In the genomic region with DNA sequence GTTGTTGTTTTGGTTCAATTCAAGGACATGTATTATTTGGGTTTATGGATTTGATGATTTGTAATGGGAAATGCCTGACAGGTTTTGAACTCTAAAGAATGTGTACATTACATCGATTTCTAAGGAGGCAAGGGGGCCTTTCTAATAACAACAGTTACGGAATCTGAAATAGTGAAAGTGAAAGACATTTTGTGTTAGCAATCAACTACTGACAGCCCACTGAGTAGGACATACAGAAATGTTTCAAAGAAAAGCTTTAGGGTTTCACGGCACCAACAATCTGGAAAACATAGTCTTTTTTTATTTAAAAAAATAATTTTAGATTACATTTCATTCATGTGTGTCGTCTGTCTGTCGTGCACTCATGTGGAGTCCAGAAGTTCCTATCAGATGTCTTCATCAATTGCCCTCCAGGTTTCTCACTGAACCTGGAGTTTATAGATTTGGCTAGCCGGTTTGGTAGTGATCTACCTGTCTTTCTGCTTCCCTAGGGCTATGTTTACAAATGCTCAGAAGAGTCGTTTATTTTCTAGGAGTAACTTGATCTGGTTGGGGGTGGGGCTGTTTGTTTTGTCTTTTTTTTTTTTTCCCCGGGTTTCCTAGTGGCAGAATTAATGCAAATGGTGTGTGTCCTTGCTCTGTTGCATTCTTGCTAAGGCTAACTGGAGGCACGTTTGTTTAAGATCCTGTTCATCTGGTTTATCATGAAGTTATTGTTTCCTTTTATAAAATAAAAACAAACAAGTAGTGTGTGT, we compare ENCODE assay signal across 8 mouse cellular contexts. TPM values are rescaled to one million over a fixed set of nuclear protein-coding genes. Genes with fewer than 3 reads are reported as not detected.
DNase-seq lines count a peak whose midpoint lies in the region; ATAC-seq and TF ChIP-seq lines count a peak whose summit lies in the region.

No protein-coding gene starts in this region.

- H3K4me1 ChIP-seq in kidney, adult 2 months (ENCODE audit: control insufficient read depth, insufficient read depth, low read length): peaks cover 7% of the 10 kb centered on the region; the same call in 1 of the 2 replicates
- H3K4me1 ChIP-seq in cortical plate, adult 2 months (ENCODE audit: control insufficient read depth, insufficient read depth, low read length): no peaks in the 10 kb centered on the region
- H3K4me1 ChIP-seq in hindbrain, embryonic 16.5 days (ENCODE audit: control insufficient read depth, insufficient read depth, low read depth, low read length): peaks cover 5% of the 10 kb centered on the region

- TF ChIP-seq CTCF in kidney, adult 2 months (conservative IDR thresholded peaks at IDR 0.05; ENCODE audit: insufficient read depth, insufficient read length, low read depth, low read length): no peak
- no peak for TF ChIP-seq CTCF in cortical plate, adult 2 months (IDR thresholded peaks at IDR 0.05; ENCODE audit: extremely low read depth, insufficient read depth, low read length)

- H3K36me3 ChIP-seq in kidney, adult 2 months (ENCODE audit: control insufficient read depth, insufficient read depth, low read length): no peaks in the 10 kb centered on the region
- no peaks in the 10 kb centered on the region for H3K36me3 ChIP-seq in hindbrain, embryonic 16.5 days (ENCODE audit: control insufficient read depth, insufficient read depth, low read length)

- H3K4me2 ChIP-seq in hindbrain, embryonic 16.5 days (ENCODE audit: low read length): peak overlapping the region; percentile 87; the same call in 1 of the 2 replicates

- H3K9me3 ChIP-seq in hindbrain, embryonic 16.5 days (ENCODE audit: control insufficient read depth, low read length): no peaks in the 10 kb centered on the region; the same call in 1 of the 2 replicates

- peak overlapping the region; percentile 49; the same call in 1 of the 2 replicates for H3K27ac ChIP-seq in kidney, adult 2 months (ENCODE audit: insufficient read depth, low read depth, low read length)
- no peak overlapping the region for H3K27ac ChIP-seq in cortical plate, adult 2 months (ENCODE audit: insufficient read depth, low read length)
- H3K27ac ChIP-seq in hindbrain, embryonic 16.5 days (ENCODE audit: low read depth, low read length): no peak overlapping the region

- no peaks in the 10 kb centered on the region for H3K27me3 ChIP-seq in kidney, adult 2 months (replicated peaks; ENCODE audit: control insufficient read depth, insufficient read depth, low read length)
- H3K27me3 ChIP-seq in hindbrain, embryonic 16.5 days (replicated peaks; ENCODE audit: control insufficient read depth, insufficient read depth, low read length): no peaks in the 10 kb centered on the region

- DNase-seq in kidney, adult 2 months: peak; percentile 47
- DNase-seq in kidney, postnatal 25 days: no peak
- DNase-seq in lung, postnatal 25 days (ENCODE audit: low spot score): peak; percentile 18
- no peak for DNase-seq in adrenal gland, adult 2 months

- no peak overlapping the region for H3K9ac ChIP-seq in hindbrain, embryonic 16.5 days (ENCODE audit: low read depth, low read length)

- ATAC-seq in hindbrain, embryonic 16.5 days: no peak
- ATAC-seq in frontal cortex, adult (ENCODE audit: low TSS enrichment): no peak
- no peak for ATAC-seq in granulocyte monocyte progenitor cell, adult 5-6 weeks (replicated peaks; ENCODE audit: poor library complexity, severe bottlenecking)

- WGBS in kidney, adult 2 months: 7% methylated on average over 9 of the region's 9 CpGs
- 12% methylated on average over 9 of the region's 9 CpGs for WGBS in hindbrain, embryonic 16.5 days

- TF ChIP-seq POLR2A in kidney, adult 2 months (IDR thresholded peaks at IDR 0.05; ENCODE audit: low read depth, low read length): no peak
- no peak for TF ChIP-seq POLR2A in cortical plate, adult 2 months (IDR thresholded peaks at IDR 0.05; ENCODE audit: extremely low read depth, insufficient read depth, low read length)

- peak overlapping the region; percentile 95; the same call in 1 of the 2 replicates for H3K4me3 ChIP-seq in kidney, adult 2 months (ENCODE audit: insufficient read depth, low read depth, low read length)
- peak overlapping the region; percentile 43; the same call in 1 of the 2 replicates for H3K4me3 ChIP-seq in cortical plate, adult 2 months (ENCODE audit: insufficient read depth, low read length)
- no peak overlapping the region for H3K4me3 ChIP-seq in hindbrain, embryonic 16.5 days (ENCODE audit: low read length)

RNA-seq across cellular contexts. Expression of a gene that starts 0.8 kb away (rescaled TPM):
- polyA plus RNA-seq in kidney, adult 2 months (2012; rRNA removed): 92.0 and 123 TPM in 2 replicates
- polyA plus RNA-seq in cortical plate, adult 2 months (2012; rRNA removed): 30.0 and 31.8 TPM in 2 replicates
- 65.8 and 74.9 TPM in 2 replicates for polyA plus RNA-seq in hindbrain, embryonic 16.5 days (2015; fragmentation: Nextera tagmentation; extraction: Ambion mirVana)
- total RNA-seq in adrenal gland, adult 2 months (2021): 100 to 1,000 TPM; 531 to 670 TPM
- polyA plus RNA-seq in adrenal gland, adult 2 months (2012; rRNA removed): 37.4 and 41.0 TPM in 2 replicates
- total RNA-seq in granulocyte monocyte progenitor cell, adult 5-6 weeks (2014; fragmentation: Nextera tagmentation): 55.5 and 62.8 TPM in 2 replicates
- 50.5 and 52.5 TPM in 2 replicates for total RNA-seq in granulocyte monocyte progenitor cell, adult 5-6 weeks (2017)

RNA-seq across cellular contexts. Expression of a gene that starts 46.6 kb away (rescaled TPM):
- polyA plus RNA-seq in kidney, adult 2 months (2012; rRNA removed): 8.7 and 9.7 TPM in 2 replicates
- polyA plus RNA-seq in cortical plate, adult 2 months (2012; rRNA removed): 7.9 and 8.0 TPM in 2 replicates
- 9.9 and 10.5 TPM in 2 replicates for polyA plus RNA-seq in hindbrain, embryonic 16.5 days (2015; fragmentation: Nextera tagmentation; extraction: Ambion mirVana)
- 10 to 100 TPM; 18.2 to 21.1 TPM for total RNA-seq in adrenal gland, adult 2 months (2021)
- polyA plus RNA-seq in adrenal gland, adult 2 months (2012; rRNA removed): 1.1 TPM in 2 replicates
- 22.5 and 28.0 TPM in 2 replicates for total RNA-seq in granulocyte monocyte progenitor cell, adult 5-6 weeks (2014; fragmentation: Nextera tagmentation)
- 29.3 and 30.8 TPM in 2 replicates for total RNA-seq in granulocyte monocyte progenitor cell, adult 5-6 weeks (2017)

Comparison
In these comparisons a context has a peak if more than half of its experiments do, and no peak if none do; other contexts are left out.
1. DNase-seq: peak in kidney, adult 2 months (single experiment) and lung, postnatal 25 days (single experiment); none in kidney, postnatal 25 days (0 of 2) and adrenal gland, adult 2 months (single experiment).